In genomic region chr13:80334865-80335655, GRCm38 (mm10) we compare ENCODE assay signal across 19 mouse cellular contexts.
DNase-seq lines count a peak whose midpoint lies in the region; ATAC-seq and TF ChIP-seq lines count a peak whose summit lies in the region.
"Had no signal": no experiment of that assay in that cellular context is flagged by ENCODE, and none has a peak within 500 bp of the region (broad histone marks: within the 10 kb centered on the region; RNA-seq: fewer than 3 reads in every experiment).

No protein-coding gene starts in this region.

- no peak overlapping the region for H3K4me3 ChIP-seq in forebrain, postnatal 0 days (ENCODE audit: low read depth, low read length)
- no peak overlapping the region for H3K4me3 ChIP-seq in forebrain, embryonic 16.5 days (replicated peaks; ENCODE audit: low read length)
- H3K4me3 ChIP-seq in lung, postnatal 0 days (ENCODE audit: low read depth, low read length) = no peak overlapping the region
- H3K4me3 ChIP-seq: embryonic facial prominence, embryonic 13.5 days; forebrain, embryonic 13.5 days; heart, adult 2 months; heart, embryonic 15.5 days; hindbrain, embryonic 13.5 days had no signal

- H3K27ac ChIP-seq in forebrain, postnatal 0 days (ENCODE audit: low read depth, low read length) = no peak overlapping the region
- no peak overlapping the region for H3K27ac ChIP-seq in forebrain, embryonic 16.5 days (ENCODE audit: low read length)
- no peak overlapping the region for H3K27ac ChIP-seq in lung, postnatal 0 days (ENCODE audit: low read length)
- H3K27ac ChIP-seq: embryonic facial prominence, embryonic 13.5 days; forebrain, embryonic 13.5 days; heart, adult 2 months; heart, embryonic 15.5 days; hindbrain, embryonic 13.5 days had no signal

- H3K27me3 ChIP-seq in forebrain, postnatal 0 days (ENCODE audit: insufficient read depth, low read length) = no peaks in the 10 kb centered on the region
- H3K27me3 ChIP-seq in forebrain, embryonic 16.5 days (replicated peaks; ENCODE audit: control insufficient read depth, insufficient read depth, low read length) = no peaks in the 10 kb centered on the region
- no peaks in the 10 kb centered on the region for H3K27me3 ChIP-seq in lung, postnatal 0 days (replicated peaks; ENCODE audit: insufficient read depth, low read length)
- H3K27me3 ChIP-seq: embryonic facial prominence, embryonic 13.5 days; forebrain, embryonic 13.5 days; heart, embryonic 15.5 days; hindbrain, embryonic 13.5 days had no signal

- H3K9ac ChIP-seq in forebrain, postnatal 0 days = no peak overlapping the region
- no peak overlapping the region for H3K9ac ChIP-seq in forebrain, embryonic 16.5 days (replicated peaks; ENCODE audit: low read depth, low read length)
- no peak overlapping the region for H3K9ac ChIP-seq in lung, postnatal 0 days (replicated peaks; ENCODE audit: low read depth)
- H3K9ac ChIP-seq: embryonic facial prominence, embryonic 13.5 days; forebrain, embryonic 13.5 days; heart, embryonic 15.5 days; hindbrain, embryonic 13.5 days had no signal

- ATAC-seq in forebrain, postnatal 0 days = no peak
- no peak for ATAC-seq in forebrain, embryonic 16.5 days
- peak; percentile 63 for ATAC-seq in lung, postnatal 0 days

- no peak overlapping the region for H3K4me2 ChIP-seq in forebrain, postnatal 0 days (ENCODE audit: low read depth)
- H3K4me2 ChIP-seq in forebrain, embryonic 16.5 days (ENCODE audit: low read length) = no peak overlapping the region
- H3K4me2 ChIP-seq in lung, postnatal 0 days (replicated peaks; ENCODE audit: low read depth, low read length) = no peak overlapping the region
- H3K4me2 ChIP-seq: embryonic facial prominence, embryonic 13.5 days; forebrain, embryonic 13.5 days; heart, embryonic 11.5 days; heart, embryonic 15.5 days; hindbrain, embryonic 13.5 days had no signal

- TF ChIP-seq EP300 in lung, postnatal 0 days (IDR thresholded peaks at IDR 0.05) = peak; percentile 44

- WGBS in forebrain, postnatal 0 days = 46% methylated on average over 8 of the region's 8 CpGs
- 54% methylated on average over 8 of the region's 8 CpGs for WGBS in forebrain, embryonic 16.5 days
- 51% methylated on average over 8 of the region's 8 CpGs for WGBS in lung, postnatal 0 days

- no peak for TF ChIP-seq CTCF in forebrain, postnatal 0 days (IDR thresholded peaks at IDR 0.05; ENCODE audit: low read depth)
- TF ChIP-seq CTCF in lung, postnatal 0 days (IDR thresholded peaks at IDR 0.05) = no peak
- TF ChIP-seq CTCF in brain, embryonic 14.5 days (IDR thresholded peaks at IDR 0.05; ENCODE audit: borderline replicate concordance, extremely low read depth, insufficient read depth, insufficient read length) = no peak

- DNase-seq in forebrain, postnatal 0 days = peak; percentile 2
- DNase-seq in lung, postnatal 0 days (ENCODE audit: low spot score) = peak; percentile 41
- no peak for DNase-seq in lung, postnatal 14 days
- DNase-seq in brain, embryonic 14.5 days (ENCODE audit: low read depth) = peak; percentile 47
- peak; percentile 5 for DNase-seq in lung, postnatal 36 days
- no peak for DNase-seq in layer of hippocampus, postnatal 36 days
- DNase-seq: adrenal gland, postnatal 10 days; cerebellum, adult 11-12 months; cerebellum, adult 9-11 months; cerebellum, postnatal 36 days; gastrocnemius, postnatal 14 days; heart, adult 2 months; heart, postnatal 14 days had no signal

- H3K36me3 ChIP-seq in forebrain, postnatal 0 days (ENCODE audit: insufficient read depth) = no peaks in the 10 kb centered on the region
- no peaks in the 10 kb centered on the region for H3K36me3 ChIP-seq in forebrain, embryonic 16.5 days (ENCODE audit: control insufficient read depth, insufficient read depth)
- no peaks in the 10 kb centered on the region for H3K36me3 ChIP-seq in lung, postnatal 0 days (ENCODE audit: insufficient read depth, low read length)
- H3K36me3 ChIP-seq: embryonic facial prominence, embryonic 13.5 days; heart, embryonic 15.5 days; hindbrain, embryonic 13.5 days had no signal

- H3K9me3 ChIP-seq in forebrain, postnatal 0 days (ENCODE audit: low read length) = no peaks in the 10 kb centered on the region
- no peaks in the 10 kb centered on the region for H3K9me3 ChIP-seq in forebrain, embryonic 16.5 days (ENCODE audit: control insufficient read depth, low read length)
- no peaks in the 10 kb centered on the region for H3K9me3 ChIP-seq in lung, postnatal 0 days (ENCODE audit: low read length)
- H3K9me3 ChIP-seq: embryonic facial prominence, embryonic 13.5 days; forebrain, embryonic 13.5 days; heart, embryonic 15.5 days; hindbrain, embryonic 13.5 days had no signal

- TF ChIP-seq POLR2A in brain, embryonic 14.5 days (IDR thresholded peaks at IDR 0.05; ENCODE audit: borderline replicate concordance, extremely low read depth, insufficient read depth, insufficient read length, poor library complexity, severe bottlenecking) = no peak

- H3K4me1 ChIP-seq in forebrain, postnatal 0 days (ENCODE audit: insufficient read depth) = no peaks in the 10 kb centered on the region
- H3K4me1 ChIP-seq in forebrain, embryonic 16.5 days (replicated peaks; ENCODE audit: control insufficient read depth, insufficient read depth, low read length) = peaks cover 3% of the 10 kb centered on the region; the same call in 1 of the 2 replicates
- no peaks in the 10 kb centered on the region for H3K4me1 ChIP-seq in lung, postnatal 0 days (ENCODE audit: insufficient read depth, low read depth, low read length)
- H3K4me1 ChIP-seq: embryonic facial prominence, embryonic 13.5 days; heart, embryonic 15.5 days had no signal

Comparison
In these comparisons a context has a peak if more than half of its experiments do, and no peak if none do; other contexts are left out.
1. DNase-seq: peak in forebrain, postnatal 0 days (single experiment), lung, postnatal 0 days (single experiment), brain, embryonic 14.5 days (single experiment) and lung, postnatal 36 days (single experiment); none in lung, postnatal 14 days (single experiment) and layer of hippocampus, postnatal 36 days (0 of 2).